Mouse (Mus musculus): ENCODE measurements around the gene Atp6v1e1. TPM values are rescaled to one million over a fixed set of nuclear protein-coding genes. Genes with fewer than 3 reads are reported as not detected.
A peak's percentile ranks its signal among the peaks of the same experiment; 100 is the strongest.

Gene Atp6v1e1
- polyA plus RNA-seq, 1 experiment from 2014 or later: 147 TPM

- Histone ChIP-seq H3K9ac (replicated peaks; ENCODE audit: low read length) (no peak overlapping the region), H3K4me1 (ENCODE audit: control insufficient read depth, insufficient read depth, low read length) (no peaks in the 10 kb centered on the region), H3K4me3 (ENCODE audit: low read depth, low read length) (no peak overlapping the region), H3K9me3 (replicated peaks; ENCODE audit: control insufficient read depth, low read length) (no peaks in the 10 kb centered on the region), H3K27me3 (ENCODE audit: control insufficient read depth, insufficient read depth, low read length) (no peaks in the 10 kb centered on the region), H3K27ac (replicated peaks; ENCODE audit: low read depth, low read length) (no peak overlapping the region), H3K4me2 (ENCODE audit: low read depth, low read length) (no peak overlapping the region), H3K36me3 (replicated peaks; ENCODE audit: control insufficient read depth, insufficient read depth, low read depth, low read length) (no peaks in the 10 kb centered on the region)
- WGBS: 86% methylated on average over 3 of the region's 3 CpGs
- DNase-seq (ENCODE audit: low spot score): no peak
- no peak for ATAC-seq (replicated peaks; ENCODE audit: insufficient number of reproducible peaks, low FRiP score, low TSS enrichment, low read depth)
Observed at GRCm38 (mm10) chr6:120776286-120776685, 46.3 kb downstream of the Atp6v1e1 start.

- no peak overlapping the region for H3K27ac ChIP-seq (replicated peaks; ENCODE audit: low read depth, low read length)
- WGBS: 87% methylated on average over 6 of the region's 6 CpGs
- no peak overlapping the region for H3K4me2 ChIP-seq (ENCODE audit: low read depth, low read length)
- DNase-seq (ENCODE audit: low spot score) (no peak), ATAC-seq (replicated peaks; ENCODE audit: insufficient number of reproducible peaks, low FRiP score, low TSS enrichment, low read depth) (no peak)
- no peak overlapping the region for H3K9ac ChIP-seq (replicated peaks; ENCODE audit: low read length)
- H3K27me3 ChIP-seq (ENCODE audit: control insufficient read depth, insufficient read depth, low read length): no peaks in the 10 kb centered on the region
- no peaks in the 10 kb centered on the region for H3K9me3 ChIP-seq (replicated peaks; ENCODE audit: control insufficient read depth, low read length)
- H3K4me1 ChIP-seq (ENCODE audit: control insufficient read depth, insufficient read depth, low read length): no peaks in the 10 kb centered on the region
- no peaks in the 10 kb centered on the region for H3K36me3 ChIP-seq (replicated peaks; ENCODE audit: control insufficient read depth, insufficient read depth, low read depth, low read length)
- no peak overlapping the region for H3K4me3 ChIP-seq (ENCODE audit: low read depth, low read length)
Observed at GRCm38 (mm10) chr6:120773763-120774162, 48.8 kb downstream of the Atp6v1e1 start.

DNA sequence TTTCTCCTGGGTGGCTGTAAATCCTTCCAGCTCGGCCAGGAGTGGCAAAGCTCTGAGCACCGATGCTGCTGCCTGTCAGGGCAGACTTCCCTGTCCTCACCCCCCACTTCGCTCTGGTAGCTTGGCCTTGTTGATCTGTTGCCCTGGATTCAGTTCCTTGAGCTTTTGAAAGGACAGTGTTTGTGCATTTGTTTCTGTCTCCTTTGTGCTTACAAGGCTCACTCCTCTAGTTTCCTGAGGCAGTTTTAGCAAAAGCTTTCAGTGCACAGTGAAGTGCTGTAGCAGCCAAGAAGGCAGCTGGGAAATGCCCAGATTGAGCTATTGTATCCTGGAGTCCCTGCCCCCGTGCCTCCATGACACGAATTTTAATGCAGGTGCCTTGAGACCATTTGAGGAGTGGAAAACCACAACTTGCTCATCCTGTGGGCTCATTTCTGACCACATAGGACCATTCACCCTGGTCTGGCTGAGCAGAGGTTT, 49.4 kb downstream of the Atp6v1e1 start, which contains the start of gene Slc25a18:
Slc25a18 (plus strand) TSS at position 430 of the 480 bp plus-strand sequence.
- no peak within 1 kb of the TSS for H3K9ac ChIP-seq (replicated peaks; ENCODE audit: low read length)

DNA sequence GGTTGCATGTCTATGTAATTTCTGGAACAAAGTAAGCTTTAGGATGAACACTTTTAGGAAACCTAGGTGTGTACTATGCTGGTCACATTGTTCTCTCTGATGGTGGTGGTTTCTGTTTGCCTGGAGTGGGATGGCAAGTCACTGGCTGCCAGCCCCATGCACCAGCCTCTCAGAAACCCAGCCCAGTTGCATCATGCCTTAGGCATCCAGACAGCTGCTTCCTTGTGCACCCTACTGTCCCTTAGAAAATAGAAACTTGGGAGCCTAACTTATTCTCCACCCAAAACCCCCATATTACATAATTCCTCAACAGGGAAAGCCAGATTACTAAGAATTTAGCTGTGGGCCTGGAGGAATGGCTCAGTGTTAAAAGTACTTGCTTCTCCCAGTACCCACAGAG, 50.6 kb downstream of the Atp6v1e1 start:
- Histone ChIP-seq H3K27ac (replicated peaks; ENCODE audit: low read depth, low read length) (no peak overlapping the region), H3K4me1 (ENCODE audit: control insufficient read depth, insufficient read depth, low read length) (no peaks in the 10 kb centered on the region), H3K36me3 (replicated peaks; ENCODE audit: control insufficient read depth, insufficient read depth, low read depth, low read length) (no peaks in the 10 kb centered on the region), H3K9me3 (replicated peaks; ENCODE audit: control insufficient read depth, low read length) (no peaks in the 10 kb centered on the region), H3K4me3 (ENCODE audit: low read depth, low read length) (no peak overlapping the region), H3K27me3 (ENCODE audit: control insufficient read depth, insufficient read depth, low read length) (no peaks in the 10 kb centered on the region), H3K9ac (replicated peaks; ENCODE audit: low read length) (no peak overlapping the region), H3K4me2 (ENCODE audit: low read depth, low read length) (no peak overlapping the region)
- no peak for DNase-seq (ENCODE audit: low spot score)
- ATAC-seq (replicated peaks; ENCODE audit: insufficient number of reproducible peaks, low FRiP score, low TSS enrichment, low read depth): no peak

More for the DNA sequence above, 49.4 kb downstream of the Atp6v1e1 start, which contains the start of gene Slc25a18:
- ATAC-seq (replicated peaks; ENCODE audit: insufficient number of reproducible peaks, low FRiP score, low TSS enrichment, low read depth): no peak
- no peaks in the 10 kb centered on the region for H3K27me3 ChIP-seq (ENCODE audit: control insufficient read depth, insufficient read depth, low read length)
- no peaks in the 10 kb centered on the region for H3K36me3 ChIP-seq (replicated peaks; ENCODE audit: control insufficient read depth, insufficient read depth, low read depth, low read length)
- no peak within 1 kb of the TSS for H3K4me3 ChIP-seq (ENCODE audit: low read depth, low read length)
- no peak within 1 kb of the TSS for H3K4me2 ChIP-seq (ENCODE audit: low read depth, low read length)
- WGBS: 68% methylated on average over 5 of the region's 5 CpGs
- H3K9me3 ChIP-seq (replicated peaks; ENCODE audit: control insufficient read depth, low read length): no peaks in the 10 kb centered on the region
- no peak within 1 kb of the TSS for H3K27ac ChIP-seq (replicated peaks; ENCODE audit: low read depth, low read length)
- peak; percentile 6 for DNase-seq (ENCODE audit: low spot score)
- no peaks in the 10 kb centered on the region for H3K4me1 ChIP-seq (ENCODE audit: control insufficient read depth, insufficient read depth, low read length)

GRCm38 (mm10) chr6:120771366-120771765, 51.2 kb downstream of the Atp6v1e1 start:
- whole genome bisulfite sequencing: 82% methylated on average over 1 of the region's 1 CpGs
- H3K4me2 ChIP-seq (ENCODE audit: low read depth, low read length): no peak overlapping the region
- no peak overlapping the region for H3K9ac ChIP-seq (replicated peaks; ENCODE audit: low read length)
- H3K27ac ChIP-seq (replicated peaks; ENCODE audit: low read depth, low read length): no peak overlapping the region
- H3K27me3 ChIP-seq (ENCODE audit: control insufficient read depth, insufficient read depth, low read length): no peaks in the 10 kb centered on the region
- no peaks in the 10 kb centered on the region for H3K36me3 ChIP-seq (replicated peaks; ENCODE audit: control insufficient read depth, insufficient read depth, low read depth, low read length)
- no peaks in the 10 kb centered on the region for H3K9me3 ChIP-seq (replicated peaks; ENCODE audit: control insufficient read depth, low read length)
- DNase-seq (ENCODE audit: low spot score): no peak
- ATAC-seq (replicated peaks; ENCODE audit: insufficient number of reproducible peaks, low FRiP score, low TSS enrichment, low read depth): no peak
- H3K4me3 ChIP-seq (ENCODE audit: low read depth, low read length): no peak overlapping the region
- no peaks in the 10 kb centered on the region for H3K4me1 ChIP-seq (ENCODE audit: control insufficient read depth, insufficient read depth, low read length)

GRCm38 (mm10) chr6:120769972-120770371, 52.6 kb downstream of the Atp6v1e1 start:
- H3K27me3 ChIP-seq (ENCODE audit: control insufficient read depth, insufficient read depth, low read length): no peaks in the 10 kb centered on the region
- 83% methylated on average over 1 of the region's 1 CpGs for WGBS
- no peak overlapping the region for H3K27ac ChIP-seq (replicated peaks; ENCODE audit: low read depth, low read length)
- no peak for ATAC-seq (replicated peaks; ENCODE audit: insufficient number of reproducible peaks, low FRiP score, low TSS enrichment, low read depth)
- no peak overlapping the region for H3K4me2 ChIP-seq (ENCODE audit: low read depth, low read length)
- no peaks in the 10 kb centered on the region for H3K9me3 ChIP-seq (replicated peaks; ENCODE audit: control insufficient read depth, low read length)
- no peaks in the 10 kb centered on the region for H3K4me1 ChIP-seq (ENCODE audit: control insufficient read depth, insufficient read depth, low read length)
- no peaks in the 10 kb centered on the region for H3K36me3 ChIP-seq (replicated peaks; ENCODE audit: control insufficient read depth, insufficient read depth, low read depth, low read length)
- no peak for DNase-seq (ENCODE audit: low spot score)
- H3K9ac ChIP-seq (replicated peaks; ENCODE audit: low read length): no peak overlapping the region
- no peak overlapping the region for H3K4me3 ChIP-seq (ENCODE audit: low read depth, low read length)

- ATAC-seq (replicated peaks; ENCODE audit: insufficient number of reproducible peaks, low FRiP score, low TSS enrichment, low read depth): no peak
- 90% methylated on average over 2 of the region's 2 CpGs for WGBS
- Histone ChIP-seq H3K36me3 (replicated peaks; ENCODE audit: control insufficient read depth, insufficient read depth, low read depth, low read length) (no peaks in the 10 kb centered on the region; the same call in 1 of the 2 replicates), H3K4me3 (ENCODE audit: low read depth, low read length) (no peak overlapping the region), H3K9ac (replicated peaks; ENCODE audit: low read length) (no peak overlapping the region), H3K27me3 (ENCODE audit: control insufficient read depth, insufficient read depth, low read length) (no peaks in the 10 kb centered on the region), H3K9me3 (replicated peaks; ENCODE audit: control insufficient read depth, low read length) (no peaks in the 10 kb centered on the region), H3K4me2 (ENCODE audit: low read depth, low read length) (no peak overlapping the region), H3K4me1 (ENCODE audit: control insufficient read depth, insufficient read depth, low read length) (no peaks in the 10 kb centered on the region), H3K27ac (replicated peaks; ENCODE audit: low read depth, low read length) (no peak overlapping the region)
- no peak for DNase-seq (ENCODE audit: low spot score)
Observed at GRCm38 (mm10) chr6:120761151-120761550, 61.4 kb downstream of the Atp6v1e1 start.

DNA sequence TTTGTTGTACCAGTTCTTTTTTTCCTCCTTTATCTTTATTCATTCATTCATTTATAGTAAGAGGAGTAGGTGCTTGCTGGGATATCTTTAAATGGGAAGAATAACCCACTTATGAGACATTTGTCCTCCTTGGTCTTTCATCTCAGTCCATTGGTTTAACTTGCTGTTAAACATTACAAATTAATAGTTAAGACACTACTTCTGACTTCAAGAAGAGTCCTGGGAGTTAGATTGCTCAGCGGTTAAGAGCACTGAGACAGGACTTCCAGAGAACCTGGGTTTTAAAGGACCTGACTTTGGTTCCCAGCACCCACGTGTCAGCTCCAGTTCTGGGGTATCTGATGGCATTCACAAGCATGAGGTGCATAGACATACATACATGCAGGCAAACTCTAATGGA, 76.2 kb downstream of the Atp6v1e1 start:
- DNase-seq (ENCODE audit: low spot score): no peak
- Histone ChIP-seq H3K4me3 (ENCODE audit: low read depth, low read length) (no peak overlapping the region), H3K27me3 (ENCODE audit: control insufficient read depth, insufficient read depth, low read length) (no peaks in the 10 kb centered on the region), H3K4me1 (ENCODE audit: control insufficient read depth, insufficient read depth, low read length) (no peaks in the 10 kb centered on the region), H3K27ac (replicated peaks; ENCODE audit: low read depth, low read length) (no peak overlapping the region), H3K36me3 (replicated peaks; ENCODE audit: control insufficient read depth, insufficient read depth, low read depth, low read length) (no peaks in the 10 kb centered on the region), H3K9ac (replicated peaks; ENCODE audit: low read length) (no peak overlapping the region), H3K9me3 (replicated peaks; ENCODE audit: control insufficient read depth, low read length) (no peaks in the 10 kb centered on the region), H3K4me2 (ENCODE audit: low read depth, low read length) (no peak overlapping the region)
- WGBS: 86% methylated on average over 2 of the region's 2 CpGs
- no peak for ATAC-seq (replicated peaks; ENCODE audit: insufficient number of reproducible peaks, low FRiP score, low TSS enrichment, low read depth)
